Mouse (Mus musculus) olfactory bulb, adult 2 months (tissue): ENCODE measurements at regions not wholly inside any gene's neighbourhood (a gene's known extent, or its start where the extent isn't known, plus 50 kb on each side); places are given as distances from the start of the nearest gene placed in this dataset.

Experiments
- CTCF ChIP-seq: fragments of 200-500 bp; IDR thresholded peaks from 2 replicates; pipeline ENCODE4 v1.5.1; 2012; ENCODE audit warnings: low read depth, mild to moderate bottlenecking, low read length, moderate library complexity; ENCODE audit not compliant: insufficient read depth
- POLR2A ChIP-seq: fragments of 200-500 bp; IDR thresholded peaks from 2 replicates; pipeline ENCODE4 v1.6.1; 2012; ENCODE audit warnings: mild to moderate bottlenecking, low read depth, low read length, moderate library complexity; ENCODE audit not compliant: insufficient read depth

DNA sequence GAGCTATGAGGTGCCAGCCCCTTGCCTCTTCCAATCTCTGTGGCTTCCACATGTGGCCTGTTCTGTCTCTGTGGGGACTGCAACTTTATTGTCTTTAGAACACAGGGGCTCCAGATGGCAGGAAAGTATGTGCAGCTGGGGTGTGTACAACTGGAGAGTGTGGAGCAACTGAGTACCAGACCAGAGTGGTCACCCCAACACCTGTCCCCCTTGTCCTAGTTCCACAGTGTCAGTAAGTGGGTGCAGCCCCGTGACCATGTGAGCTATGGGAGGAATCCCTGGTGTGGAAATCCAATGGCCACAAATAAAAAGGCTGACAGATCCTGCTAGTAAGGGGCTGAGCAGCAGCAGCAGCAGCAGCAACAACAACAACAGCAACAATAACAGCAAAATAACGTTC is 126.9 kb upstream of the Tshz3 start:
- TF ChIP-seq CTCF (no peak), POLR2A (no peak)
